Mouse (Mus musculus) frontal cortex, postnatal 25 days (tissue): Measurements from ENCODE around the gene Slc17a3.

Experiments used
- DNase-seq, 2 experiments: peaks; one replicate each; pipeline ENCODE4 v3.0.0; 2022; ENCODE audit warnings: low spot score in 2 of 2

The Slc17a3 gene

GRCm38 (mm10) chr13:23873141-23873540 lies 33.9 kb downstream of the Slc17a3 start:
- no peak for DNase-seq

DNA sequence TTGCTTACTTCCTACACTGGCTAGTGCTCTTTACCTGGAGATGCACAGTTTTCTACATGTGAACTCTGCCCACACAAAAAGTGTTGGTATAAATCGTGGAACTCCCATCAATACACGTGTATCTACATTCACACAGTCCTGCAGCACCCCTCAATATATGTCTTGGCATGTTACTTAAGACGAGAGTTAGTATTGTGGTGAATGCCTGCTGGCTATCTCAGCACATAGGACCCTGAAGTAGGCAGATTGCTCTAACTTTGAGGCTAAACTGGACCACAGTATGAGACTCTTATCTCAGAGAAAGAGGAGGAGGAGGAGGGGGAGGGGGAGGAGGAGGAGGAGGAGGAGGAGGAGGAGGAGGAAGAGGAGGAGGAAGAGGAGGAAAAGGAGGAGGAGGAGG lies 39.9 kb downstream of the Slc17a3 start:
- DNase-seq: no peak

DNA sequence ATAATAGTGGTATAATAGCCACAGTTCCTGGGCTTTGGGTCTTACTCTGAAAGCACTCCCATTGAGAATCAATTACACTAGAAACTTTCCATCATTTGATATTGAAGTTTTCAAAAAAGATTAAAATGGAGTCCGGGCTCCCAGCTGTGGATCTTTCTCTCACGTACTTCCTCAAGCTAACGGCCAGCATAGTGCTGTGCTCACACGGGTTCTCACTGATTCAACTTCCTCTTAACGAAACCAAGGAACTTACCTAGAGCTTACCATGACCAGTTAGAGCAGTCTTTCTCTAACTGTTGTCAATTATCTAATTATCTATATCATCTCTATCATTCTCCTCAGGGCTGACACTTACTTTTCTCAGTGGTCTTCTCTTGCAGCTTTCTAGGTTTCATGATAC lies 40.4 kb downstream of the Slc17a3 start:
- no peak for DNase-seq

GRCm38 (mm10) chr13:23885540-23885939 lies 46.3 kb downstream of the Slc17a3 start:
- no peak for DNase-seq

DNA sequence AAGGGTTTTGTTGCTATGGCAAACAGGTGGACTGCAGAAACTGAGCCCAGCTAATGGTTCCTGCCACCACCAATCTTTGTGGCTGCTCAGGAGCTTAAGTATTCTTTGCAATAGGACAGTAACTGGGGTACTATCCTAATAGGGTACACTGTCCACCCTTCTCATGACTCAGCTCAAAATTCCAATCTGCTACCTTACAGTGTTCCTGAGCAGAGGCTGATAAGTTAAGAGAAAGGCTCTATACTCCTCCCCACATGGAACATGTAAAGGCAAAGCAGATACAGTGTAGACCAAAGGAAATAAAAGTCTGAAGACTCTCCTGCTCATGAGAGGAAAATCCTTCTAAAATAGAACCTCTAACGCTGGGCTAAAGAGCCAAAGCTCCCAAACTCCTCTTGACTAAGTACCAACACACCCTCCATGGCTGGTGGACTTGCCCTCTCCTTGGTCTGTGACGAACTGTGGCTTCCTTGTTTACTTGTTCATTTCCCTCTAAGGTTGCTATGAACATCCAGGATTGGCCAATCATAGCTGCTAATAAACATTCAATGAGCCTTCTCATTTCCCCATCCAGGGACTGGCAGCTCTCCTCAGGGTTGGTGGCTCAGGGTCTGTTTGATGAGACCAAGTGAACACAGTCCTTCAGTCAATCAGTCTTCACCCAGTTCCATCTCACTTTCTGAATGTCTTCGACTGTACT lies 47.9 kb downstream of the Slc17a3 start:
- no peak for DNase-seq

GRCm38 (mm10) chr13:23889011-23889605 lies 49.9 kb downstream of the Slc17a3 start:
- DNase-seq: no peak

DNA sequence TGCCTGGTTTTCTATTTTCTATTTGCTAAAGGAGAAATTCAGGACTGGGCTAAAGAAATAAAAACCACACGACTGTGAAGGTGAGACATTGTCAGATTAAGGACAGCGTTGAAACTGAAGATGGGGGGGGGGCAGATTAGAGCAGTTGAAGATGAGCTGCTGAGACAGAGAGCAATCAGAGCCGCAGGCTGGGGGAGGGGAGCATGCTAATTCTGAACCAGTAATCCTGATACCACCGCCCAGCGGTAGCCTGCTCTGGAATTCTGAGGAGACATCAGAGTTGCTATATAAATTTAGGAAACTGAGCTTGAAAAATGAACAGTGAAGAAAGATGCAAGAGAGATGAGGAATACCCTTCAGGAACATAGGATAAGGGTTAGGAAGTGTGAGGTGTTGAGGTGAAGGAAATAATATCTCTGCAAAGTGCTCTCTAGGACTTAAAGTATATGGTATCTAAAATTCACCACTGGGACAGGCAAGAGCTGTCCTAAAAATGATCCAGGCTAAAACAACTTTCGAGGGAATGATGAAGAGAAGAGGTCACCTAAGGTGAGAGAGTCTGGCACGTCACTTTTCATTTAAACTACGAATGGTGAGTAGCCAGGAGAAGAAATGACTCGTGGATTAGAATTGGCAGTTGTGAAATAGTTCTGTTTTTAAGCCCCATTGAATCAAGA lies 53.5 kb downstream of the Slc17a3 start:
- DNase-seq: no peak

- DNase-seq: no peak
Measured at GRCm38 (mm10) chr13:23893269-23893593, 54.0 kb downstream of the Slc17a3 start.

DNA sequence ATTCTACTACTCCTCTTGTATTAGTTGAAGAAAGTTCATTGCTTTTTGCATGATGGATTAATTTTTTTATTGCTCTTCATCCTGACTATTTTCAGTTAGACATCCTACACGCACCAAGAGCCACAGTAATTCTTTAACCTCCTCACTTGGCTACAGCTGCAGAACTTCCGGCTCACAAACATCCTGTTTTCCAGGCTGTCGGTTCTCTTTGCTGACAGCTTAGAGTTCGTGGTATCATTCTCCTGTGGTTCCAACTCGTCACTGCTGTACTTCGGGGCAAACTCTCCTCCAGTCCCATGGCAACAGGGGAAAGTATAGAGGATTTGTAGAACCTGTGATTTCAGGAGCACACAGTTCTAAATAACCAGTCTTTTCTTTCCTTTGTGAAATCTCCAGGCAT lies 59.0 kb downstream of the Slc17a3 start:
- no peak for DNase-seq

GRCm38 (mm10) chr13:23906906-23907305 lies 67.7 kb downstream of the Slc17a3 start:
- DNase-seq: no peak

GRCm38 (mm10) chr13:23910121-23910520 lies 70.9 kb downstream of the Slc17a3 start:
- no peak for DNase-seq
